Mouse (Mus musculus) heart, embryonic 15.5 days (tissue): ENCODE measurements at regions not wholly inside any gene's neighbourhood (a gene's known extent, or its start where the extent isn't known, plus 50 kb on each side); places are given as distances from the start of the nearest gene placed in this dataset.
"Not testable (repeated sequence)": the region's sequence is repeated elsewhere in the genome, so short reads cannot be mapped to it uniquely, and the experiment has no call there.

Experiments used
- ATAC-seq: fragments of 200-750 bp; cut with Nextera tagmentation; replicated peaks from 2 replicates; pipeline ENCODE4 v1.8.0; 2017; ENCODE audit warnings: low read depth, moderate TSS enrichment; ENCODE audit not compliant: insufficient number of reproducible peaks, insufficient read depth, low FRiP score
- H3K27ac ChIP-seq: fragments of 300-500 bp; sonication (generic); 2 replicates; pipeline ENCODE4 v1.5.1; 2015; ENCODE audit warnings: mild to moderate bottlenecking, inconsistent platforms
- H3K27me3 ChIP-seq: fragments of 300-500 bp; sonication (generic); 2 replicates; pipeline ENCODE4 v1.6.1; 2015; ENCODE audit warnings: inconsistent platforms
- H3K36me3 ChIP-seq: fragments of 300-500 bp; sonication (generic); 2 replicates; pipeline ENCODE4 v1.6.1; 2015; ENCODE audit warnings: mild to moderate bottlenecking, inconsistent platforms
- H3K4me1 ChIP-seq: fragments of 300-500 bp; sonication (generic); replicated peaks from 2 replicates; pipeline ENCODE4 v1.6.1; 2015; ENCODE audit warnings: inconsistent platforms
- H3K4me2 ChIP-seq: fragments of 300-500 bp; sonication (generic); 2 replicates; pipeline ENCODE4 v1.6.1; 2015; ENCODE audit warnings: inconsistent platforms, mild to moderate bottlenecking, moderate library complexity
- H3K4me3 ChIP-seq: fragments of 300-500 bp; sonication (generic); 2 replicates; pipeline ENCODE4 v1.5.1; 2015; ENCODE audit warnings: mild to moderate bottlenecking, inconsistent platforms
- H3K9ac ChIP-seq: fragments of 300-500 bp; sonication (generic); 2 replicates; pipeline ENCODE4 v1.6.1; 2015; ENCODE audit warnings: mild to moderate bottlenecking, inconsistent platforms
- H3K9me3 ChIP-seq: fragments of 300-500 bp; sonication (generic); replicated peaks from 2 replicates; pipeline ENCODE4 v1.6.1; 2016; ENCODE audit warnings: inconsistent platforms
- WGBS: fragments of 180-500 bp; shearing (Covaris S2); methylation state at CpG from one replicate; pipeline ENCODE4 v1.1.7; 2015; ENCODE audit warnings: mixed read lengths; 5-methylcytosine and 5-hydroxymethylcytosine counted together

DNA sequence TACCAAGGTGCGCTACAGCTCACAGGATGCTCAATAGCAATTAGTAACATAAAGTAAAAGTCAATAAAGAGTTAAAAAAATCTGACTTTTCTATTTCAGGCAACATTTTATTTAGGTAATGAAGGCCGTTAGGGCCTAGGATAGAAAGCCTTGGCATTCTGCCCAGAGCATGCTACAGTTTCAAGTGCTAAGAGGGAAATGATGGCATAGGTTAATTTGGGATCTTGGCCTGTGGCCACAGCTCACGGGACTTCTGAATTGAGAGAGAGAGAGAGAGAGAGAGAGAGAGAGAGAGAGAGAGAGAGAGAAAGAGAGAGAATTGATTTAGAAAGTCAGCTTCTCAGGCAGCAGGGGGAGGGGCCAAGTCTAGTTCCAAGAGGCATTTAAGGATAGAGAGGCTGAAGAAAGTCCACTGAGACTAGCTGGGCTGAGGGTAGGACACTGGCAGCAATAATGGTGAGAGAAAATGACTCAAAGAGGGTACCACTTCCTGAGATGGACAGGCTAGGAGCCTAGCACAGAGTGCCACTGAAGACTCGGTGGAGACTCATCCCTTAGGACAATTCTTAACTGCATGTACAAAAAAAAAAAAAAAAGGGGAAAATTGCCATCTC, 52.6 kb upstream of the Klf14 start:
- ATAC-seq: peak; percentile 88
- Histone ChIP-seq H3K27ac (peak overlapping the region; percentile 83), H3K4me1 (peaks cover 26% of the 10 kb centered on the region), H3K36me3 (no peaks in the 10 kb centered on the region), H3K4me3 (no peak overlapping the region), H3K4me2 (peak overlapping the region; percentile 23; the same call in 1 of the 2 replicates), H3K9me3 (no peaks in the 10 kb centered on the region), H3K9ac (no peak overlapping the region), H3K27me3 (no peaks in the 10 kb centered on the region)
- WGBS: 19% methylated on average over 4 of the region's 4 CpGs

DNA sequence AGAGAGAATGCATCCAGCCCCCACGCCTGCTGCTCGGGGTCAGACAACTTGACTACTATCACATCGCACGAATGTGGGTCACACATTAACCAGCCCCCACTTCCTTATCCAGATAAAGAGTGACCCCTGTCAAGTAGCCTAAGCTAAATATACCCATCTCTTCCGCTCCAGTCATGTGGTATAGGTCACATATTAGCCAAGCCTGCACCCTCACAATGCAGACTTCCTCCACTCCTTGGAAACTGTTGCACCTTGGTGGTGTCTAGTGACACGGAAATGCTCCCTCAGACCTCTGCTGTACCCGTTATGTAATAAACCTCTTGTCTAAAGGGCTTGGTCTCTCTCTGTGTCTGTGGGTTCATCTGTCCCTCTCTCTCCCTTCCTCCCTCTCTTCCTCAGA, 57.7 kb upstream of the Klf14 start:
- 37% methylated on average over 7 of the region's 7 CpGs for WGBS
- no peak for ATAC-seq

DNA sequence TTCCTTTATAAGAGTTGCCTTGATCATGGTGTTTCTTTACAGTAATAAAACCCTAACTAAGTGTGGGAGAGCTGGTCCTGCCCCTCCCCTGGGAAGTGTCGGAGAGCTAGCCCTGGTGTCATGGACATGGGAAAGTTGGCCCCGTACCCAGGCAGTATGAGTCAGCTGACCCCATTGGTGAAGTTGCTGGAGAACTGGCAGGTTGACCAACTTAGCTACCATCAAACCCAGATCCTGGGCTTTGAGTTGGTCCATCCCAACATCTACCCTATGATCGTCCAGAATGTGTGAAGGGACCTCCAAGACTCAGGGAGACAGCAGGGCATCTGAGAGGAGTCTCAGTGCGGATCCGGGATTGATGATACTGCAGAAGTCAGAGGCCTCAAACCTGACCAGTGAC, 62.9 kb upstream of the Klf14 start:
- no peaks in the 10 kb centered on the region for H3K27me3 ChIP-seq
- H3K9ac ChIP-seq: no peak overlapping the region
- no peak for ATAC-seq
- H3K36me3 ChIP-seq: no peaks in the 10 kb centered on the region
- peaks cover 6% of the 10 kb centered on the region; the same call in 1 of the 2 replicates for H3K4me1 ChIP-seq
- no peak overlapping the region for H3K4me3 ChIP-seq
- no peaks in the 10 kb centered on the region for H3K9me3 ChIP-seq
- no peak overlapping the region for H3K4me2 ChIP-seq
- WGBS: 86% methylated on average over 5 of the region's 5 CpGs
- H3K27ac ChIP-seq: no peak overlapping the region

More for the DNA sequence above, 57.7 kb upstream of the Klf14 start:
- no peaks in the 10 kb centered on the region for H3K36me3 ChIP-seq
- H3K27me3 ChIP-seq: no peaks in the 10 kb centered on the region
- no peaks in the 10 kb centered on the region for H3K9me3 ChIP-seq
- no peak overlapping the region for H3K27ac ChIP-seq
- H3K4me1 ChIP-seq: peaks cover 15% of the 10 kb centered on the region
- H3K4me3 ChIP-seq: no peak overlapping the region
- H3K4me2 ChIP-seq: no peak overlapping the region
- H3K9ac ChIP-seq: no peak overlapping the region

DNA sequence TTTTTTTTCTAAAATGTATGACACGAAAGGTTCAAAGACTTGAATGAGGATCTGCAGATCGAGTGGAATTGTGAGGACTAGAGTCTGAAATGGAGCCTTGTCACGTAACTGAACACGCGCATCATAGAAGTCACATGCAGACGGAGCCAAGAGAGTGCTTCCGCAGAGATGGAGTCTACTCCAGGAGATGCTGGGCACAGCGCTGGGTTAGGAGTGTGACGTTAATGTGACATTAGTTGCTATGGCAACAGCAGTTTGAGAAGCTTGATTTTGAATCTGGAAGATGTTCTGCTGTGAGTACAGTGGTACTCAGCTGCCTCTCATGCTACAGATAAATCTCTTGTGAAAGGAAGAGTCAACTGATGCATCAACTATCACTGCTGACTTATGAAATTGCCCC, 70.9 kb upstream of the Klf14 start:
- no peak overlapping the region for H3K4me3 ChIP-seq
- no peaks in the 10 kb centered on the region for H3K9me3 ChIP-seq
- 86% methylated on average over 9 of the region's 9 CpGs for WGBS
- no peak for ATAC-seq
- H3K27me3 ChIP-seq: no peaks in the 10 kb centered on the region
- H3K9ac ChIP-seq: no peak overlapping the region
- no peak overlapping the region for H3K27ac ChIP-seq
- H3K4me2 ChIP-seq: no peak overlapping the region
- H3K36me3 ChIP-seq: no peaks in the 10 kb centered on the region
- H3K4me1 ChIP-seq: peaks cover 5% of the 10 kb centered on the region

DNA sequence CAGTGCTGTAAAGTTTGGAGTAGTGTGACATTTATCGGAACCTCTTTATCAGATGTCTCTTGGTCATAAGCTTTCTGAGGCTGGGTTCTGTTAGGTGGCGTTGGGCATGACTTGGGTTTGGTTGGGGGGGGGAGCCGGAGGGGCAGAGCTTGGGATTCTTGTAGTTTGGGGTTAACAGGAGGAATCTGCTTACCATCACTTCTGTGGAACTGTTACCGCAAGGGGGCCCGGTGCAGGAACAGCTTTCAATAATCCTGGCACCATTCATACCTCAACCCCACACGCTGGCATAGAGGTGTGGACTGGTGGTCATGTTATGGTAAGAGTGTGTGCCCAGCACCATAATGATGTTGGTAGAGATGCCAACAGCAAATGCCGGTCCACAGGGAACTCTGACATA, 72.1 kb upstream of the Klf14 start:
- H3K4me2 ChIP-seq: no peak overlapping the region
- H3K4me3 ChIP-seq: no peak overlapping the region
- H3K27me3 ChIP-seq: no peaks in the 10 kb centered on the region
- no peak for ATAC-seq
- H3K9ac ChIP-seq: no peak overlapping the region
- H3K9me3 ChIP-seq: no peaks in the 10 kb centered on the region
- no peaks in the 10 kb centered on the region for H3K36me3 ChIP-seq
- H3K4me1 ChIP-seq: peaks cover 7% of the 10 kb centered on the region
- 77% methylated on average over 7 of the region's 7 CpGs for WGBS
- H3K27ac ChIP-seq: no peak overlapping the region

DNA sequence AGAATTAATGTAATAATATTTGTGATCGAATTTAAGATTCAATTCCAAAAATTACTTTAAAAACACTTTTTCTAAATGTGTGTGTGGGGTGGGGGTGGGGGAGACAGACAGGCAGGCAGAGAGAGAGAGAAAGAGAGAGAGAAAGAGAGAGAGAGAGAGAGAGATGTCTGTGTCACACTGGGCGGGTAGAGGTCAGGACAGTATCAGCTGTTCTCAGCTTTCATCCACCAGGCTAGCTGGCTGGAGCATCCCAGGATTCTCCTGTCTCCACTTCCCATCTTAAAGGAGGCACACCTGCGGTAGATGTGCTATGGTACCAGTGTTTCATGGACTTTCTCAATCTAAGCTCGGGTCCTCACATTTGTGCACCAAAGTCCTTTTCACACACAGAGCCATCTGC, 73.3 kb upstream of the Klf14 start:
- Histone ChIP-seq H3K4me3 (no peak overlapping the region), H3K4me1 (peaks cover 7% of the 10 kb centered on the region), H3K4me2 (no peak overlapping the region), H3K27ac (no peak overlapping the region), H3K27me3 (no peaks in the 10 kb centered on the region), H3K9ac (no peak overlapping the region), H3K9me3 (no peaks in the 10 kb centered on the region), H3K36me3 (no peaks in the 10 kb centered on the region)
- 82% methylated on average over 4 of the region's 4 CpGs for WGBS
- no peak for ATAC-seq

DNA sequence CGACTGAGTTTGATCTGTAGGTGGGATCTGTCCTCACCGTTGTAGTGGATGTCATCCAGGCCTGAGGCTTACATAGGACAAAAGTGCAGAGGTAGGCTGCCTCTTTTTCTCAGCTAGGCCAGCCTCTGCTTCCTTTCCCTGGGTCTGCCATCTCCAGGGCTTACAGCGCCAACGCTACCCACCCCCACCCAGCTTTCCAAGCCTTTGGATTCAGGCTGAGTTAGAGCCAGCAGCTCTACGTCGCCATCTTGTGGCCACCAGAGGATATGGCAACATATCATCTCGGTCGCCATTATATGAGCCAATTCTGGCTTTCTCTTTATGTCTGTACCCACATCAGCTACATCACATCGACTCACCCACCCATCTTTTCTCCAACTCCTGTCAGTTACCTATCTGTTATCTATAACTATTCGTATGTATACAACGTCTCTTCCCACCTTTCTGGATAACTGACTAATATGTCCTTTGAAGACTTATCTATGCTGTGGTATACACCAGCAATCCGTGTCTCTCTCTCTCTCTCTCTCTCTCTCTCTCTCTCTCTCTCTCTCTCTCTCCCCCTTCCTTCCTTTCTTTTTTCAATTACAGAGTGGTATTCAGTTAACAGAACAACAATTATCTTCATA, 74.2 kb upstream of the Klf14 start:
- peak; percentile 75 for ATAC-seq
- Histone ChIP-seq H3K9me3 (no peaks in the 10 kb centered on the region), H3K36me3 (no peaks in the 10 kb centered on the region), H3K4me2 (peak overlapping the region; percentile 39; the same call in 1 of the 2 replicates), H3K4me1 (peaks cover 7% of the 10 kb centered on the region), H3K27me3 (no peaks in the 10 kb centered on the region), H3K27ac (no peak overlapping the region), H3K9ac (0 out of 2 replicates have a peak overlapping the region, but pooled peaks have one; percentile 21), H3K4me3 (peak overlapping the region; percentile 26; the same call in 1 of the 2 replicates)
- WGBS: 9% methylated on average over 12 of the region's 12 CpGs

DNA sequence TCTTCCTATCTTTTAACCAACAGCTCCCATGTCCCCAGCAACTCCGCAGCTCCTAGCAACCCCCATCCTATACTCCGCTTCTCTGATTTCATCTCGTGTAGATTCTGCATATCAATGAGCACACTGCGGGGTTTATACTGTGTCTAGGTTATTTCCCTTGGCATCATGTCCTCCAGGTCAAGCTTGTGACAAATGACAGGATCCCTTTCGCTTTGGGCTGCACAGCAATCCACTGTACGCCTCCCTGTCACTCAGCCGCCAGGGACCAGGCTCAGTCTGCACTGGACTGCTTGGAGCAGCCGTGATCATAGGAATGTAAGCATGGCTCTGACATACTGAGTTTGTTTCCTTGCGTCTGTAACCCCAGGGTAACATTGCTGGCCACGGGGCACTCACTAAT, 75.9 kb upstream of the Klf14 start:
- no peak overlapping the region for H3K4me2 ChIP-seq
- WGBS: 59% methylated on average over 10 of the region's 10 CpGs
- no peaks in the 10 kb centered on the region for H3K27me3 ChIP-seq
- no peaks in the 10 kb centered on the region for H3K9me3 ChIP-seq
- H3K36me3 ChIP-seq: no peaks in the 10 kb centered on the region
- ATAC-seq: no peak
- H3K9ac ChIP-seq: no peak overlapping the region
- H3K4me3 ChIP-seq: no peak overlapping the region
- no peak overlapping the region for H3K27ac ChIP-seq
- peaks cover 7% of the 10 kb centered on the region for H3K4me1 ChIP-seq

DNA sequence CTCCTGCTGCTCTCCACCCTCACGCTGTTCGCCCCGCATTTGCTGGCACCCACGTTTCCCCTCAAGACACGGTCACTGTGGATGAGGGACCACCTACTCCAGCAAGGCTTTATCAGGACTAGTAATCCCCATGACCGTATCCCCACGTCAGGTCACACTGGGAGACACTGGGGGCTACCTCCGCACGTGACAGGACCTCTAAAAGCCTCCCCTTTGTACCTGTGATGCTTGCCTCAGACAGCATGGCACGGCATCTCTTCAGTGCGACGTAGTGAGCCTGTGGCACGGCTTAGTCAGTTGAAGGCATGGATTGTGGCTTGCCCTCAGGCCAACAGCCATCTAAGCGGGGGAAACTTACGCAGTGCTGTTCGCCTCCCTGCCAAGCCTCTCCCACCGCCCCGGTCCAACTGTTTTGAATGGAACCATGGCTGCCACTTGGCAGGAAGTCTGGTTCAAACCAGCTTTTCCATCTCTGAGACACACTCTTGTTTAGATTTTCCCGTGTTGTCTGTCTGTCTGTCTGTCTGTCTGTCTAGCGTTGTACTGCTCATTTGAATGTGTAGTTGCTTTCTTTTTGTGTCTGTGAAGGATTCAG, 79.0 kb upstream of the Klf14 start:
- 0 out of 2 replicates have a peak overlapping the region, but pooled peaks have one; percentile 7 for H3K4me3 ChIP-seq
- WGBS: 67% methylated on average over 20 of the region's 20 CpGs
- H3K9me3 ChIP-seq: no peaks in the 10 kb centered on the region
- ATAC-seq: no peak
- no peak overlapping the region for H3K9ac ChIP-seq
- H3K4me2 ChIP-seq: peak overlapping the region; percentile 38
- H3K27me3 ChIP-seq: no peaks in the 10 kb centered on the region
- H3K36me3 ChIP-seq: no peaks in the 10 kb centered on the region
- H3K27ac ChIP-seq: peak overlapping the region; percentile 5; the same call in 1 of the 2 replicates
- H3K4me1 ChIP-seq: peaks cover 3% of the 10 kb centered on the region

DNA sequence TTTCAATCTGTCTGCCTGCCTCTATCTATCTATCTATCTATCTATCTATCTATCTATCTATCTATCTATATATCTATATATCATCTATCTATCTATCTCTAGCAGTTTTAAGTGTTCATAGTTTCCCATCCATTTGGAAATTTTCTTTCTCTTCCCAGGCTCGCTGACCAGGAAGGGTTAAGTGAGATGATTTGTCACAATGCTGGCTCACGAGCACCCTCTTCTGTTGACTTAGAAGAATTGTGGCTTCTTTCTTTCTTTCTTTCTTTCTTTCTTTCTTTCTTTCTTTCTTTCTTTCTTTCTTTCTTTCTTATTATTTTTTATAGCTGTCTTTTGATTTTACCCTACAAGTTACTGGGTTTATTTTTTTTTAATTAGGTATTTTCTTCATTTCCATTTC, 79.6 kb upstream of the Klf14 start:
- peak overlapping the region; percentile 38 for H3K4me2 ChIP-seq
- not testable (repeated sequence) for H3K27ac ChIP-seq, H3K4me3 ChIP-seq, H3K9ac ChIP-seq, H3K9me3 ChIP-seq, H3K27me3 ChIP-seq, ATAC-seq, H3K36me3 ChIP-seq, H3K4me1 ChIP-seq
- 4% methylated on average over 2 of the region's 2 CpGs for WGBS

DNA sequence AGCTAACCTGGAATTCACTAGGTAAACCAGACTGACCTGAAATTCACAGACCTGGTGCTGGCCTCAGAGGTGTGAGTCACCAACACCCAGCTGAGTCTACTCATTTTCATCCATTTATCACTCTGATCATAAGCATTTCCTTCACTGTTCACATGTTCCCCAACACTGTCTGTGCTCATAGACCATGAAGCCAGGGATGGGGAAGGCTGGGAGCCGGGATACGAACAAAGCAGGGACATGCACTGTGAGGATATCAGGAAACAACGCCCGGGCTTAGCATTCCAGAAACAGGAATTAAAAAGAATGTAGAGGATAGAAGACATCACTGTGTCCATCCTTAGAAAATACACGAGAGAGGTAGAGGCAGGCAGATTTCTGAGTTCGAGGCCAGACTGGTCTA, 80.6 kb upstream of the Klf14 start:
- no peaks in the 10 kb centered on the region for H3K36me3 ChIP-seq
- H3K4me3 ChIP-seq: no peak overlapping the region
- no peak for ATAC-seq
- WGBS: 69% methylated on average over 6 of the region's 6 CpGs
- H3K27me3 ChIP-seq: no peaks in the 10 kb centered on the region
- no peak overlapping the region for H3K9ac ChIP-seq
- H3K27ac ChIP-seq: no peak overlapping the region
- H3K4me2 ChIP-seq: no peak overlapping the region
- H3K4me1 ChIP-seq: peaks cover 3% of the 10 kb centered on the region; the same call in 1 of the 2 replicates
- no peaks in the 10 kb centered on the region for H3K9me3 ChIP-seq

DNA sequence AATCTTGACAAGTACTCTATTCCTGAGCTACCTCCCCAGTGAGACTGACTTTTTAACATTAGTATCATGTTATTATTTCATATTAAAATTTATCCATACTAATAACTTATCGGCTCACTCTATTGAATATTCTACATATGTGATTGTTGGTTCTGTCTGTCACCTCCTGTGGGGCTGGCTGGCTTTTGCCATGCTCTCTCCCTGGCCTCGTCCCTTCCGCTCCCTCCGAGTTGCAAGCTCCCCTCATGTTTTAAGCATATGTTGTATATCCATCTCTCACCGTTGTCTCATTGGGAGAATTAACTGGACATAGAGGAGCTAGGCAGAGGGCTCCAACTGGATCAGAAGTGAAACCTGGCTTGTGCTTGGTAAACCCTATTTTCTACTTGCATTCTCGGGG, 81.9 kb upstream of the Klf14 start:
- ATAC-seq: no peak
- no peak overlapping the region for H3K4me3 ChIP-seq
- no peaks in the 10 kb centered on the region for H3K36me3 ChIP-seq
- no peaks in the 10 kb centered on the region for H3K9me3 ChIP-seq
- no peak overlapping the region for H3K9ac ChIP-seq
- WGBS: 86% methylated on average over 6 of the region's 6 CpGs
- no peaks in the 10 kb centered on the region for H3K27me3 ChIP-seq
- H3K4me2 ChIP-seq: no peak overlapping the region
- no peak overlapping the region for H3K27ac ChIP-seq
- no peaks in the 10 kb centered on the region for H3K4me1 ChIP-seq
